Mouse (Mus musculus): Measurements from ENCODE around the gene Pomc.
"Not testable (repeated sequence)": the region's sequence is repeated elsewhere in the genome, so short reads cannot be mapped to it uniquely, and the experiment has no call there.

Pomc gene

DNA sequence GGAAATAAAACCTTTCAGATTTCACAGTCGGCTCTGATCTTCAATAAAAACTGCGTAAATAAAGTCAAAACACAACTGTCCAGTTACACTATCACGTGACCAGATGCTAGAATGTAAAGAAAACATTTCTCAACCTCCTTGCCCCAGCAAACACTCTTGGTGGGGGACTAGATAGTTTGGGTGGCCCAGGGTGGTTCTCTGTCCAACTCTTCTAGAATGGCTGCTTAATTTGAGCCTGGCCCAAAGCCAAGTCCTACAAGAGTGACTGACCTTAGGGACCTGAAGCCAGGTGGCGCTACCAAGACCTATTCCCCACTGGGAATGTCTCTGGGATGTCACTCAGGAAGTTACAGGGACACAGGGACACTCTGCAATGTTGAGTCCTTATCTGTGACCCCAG, 5.8 kb downstream of the Pomc start:
- intact Hi-C loops (cut with DNase I) = no loop called here

DNA sequence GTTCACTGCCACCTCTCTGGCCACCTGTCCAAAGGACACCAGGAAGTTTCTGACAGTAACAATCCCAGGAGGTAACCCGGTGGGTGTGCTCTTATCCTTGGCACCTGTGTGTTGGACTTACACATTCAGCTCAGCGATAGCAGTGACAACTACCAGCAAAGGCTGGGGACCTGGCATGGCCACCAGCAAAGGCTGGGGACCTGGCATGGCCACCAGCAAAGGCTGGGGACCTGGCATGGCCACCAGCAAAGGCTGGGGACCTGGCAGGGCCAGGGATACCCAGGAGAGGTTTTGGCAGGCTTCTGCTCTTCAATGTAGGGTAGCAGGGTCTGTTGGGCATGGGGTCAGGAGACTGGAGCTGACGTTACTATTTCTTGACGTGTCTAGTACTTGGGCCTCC, 12.4 kb downstream of the Pomc start:
- intact Hi-C loops (cut with DNase I) = no loop called here

DNA sequence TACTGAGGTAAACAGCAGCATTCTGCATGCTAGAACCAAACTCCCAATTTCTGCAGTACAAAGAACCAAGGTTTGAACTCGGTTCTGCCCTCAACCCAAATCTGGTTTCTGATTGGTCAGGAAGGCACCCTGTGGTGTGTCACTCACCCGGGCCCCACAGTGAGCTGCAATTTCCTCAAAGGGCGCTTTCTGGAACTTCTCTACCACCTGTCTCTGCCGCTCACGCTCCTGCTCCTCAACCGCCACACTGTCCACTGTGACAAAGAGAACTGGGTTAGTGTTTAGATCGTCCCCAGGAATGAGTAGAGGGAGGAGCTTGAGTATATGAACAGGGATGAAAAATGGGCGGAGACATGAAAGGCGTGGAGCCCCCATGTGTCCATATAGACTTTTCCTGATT, 13.6 kb downstream of the Pomc start:
- intact Hi-C loops (cut with DNase I) = no loop called here

DNA sequence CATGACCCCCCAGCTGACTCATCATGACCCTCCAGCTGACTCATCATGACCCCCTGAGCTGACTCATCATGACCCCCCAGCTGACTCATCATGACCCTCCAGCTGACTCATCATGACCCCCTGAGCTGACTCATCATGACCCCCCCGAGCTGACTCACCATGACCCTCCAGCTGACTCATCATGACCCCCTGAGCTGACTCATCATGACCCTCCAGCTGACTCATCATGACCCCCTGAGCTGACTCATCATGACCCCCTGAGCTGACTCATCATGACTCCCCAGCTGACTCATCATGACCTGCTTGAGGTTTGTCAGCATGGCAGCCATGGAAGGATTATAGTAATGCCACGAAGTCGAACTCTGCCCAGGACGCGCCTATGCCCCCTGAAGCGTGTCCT, 18.4 kb downstream of the Pomc start:
- intact Hi-C loops (cut with DNase I) = not testable (repeated sequence)

DNA sequence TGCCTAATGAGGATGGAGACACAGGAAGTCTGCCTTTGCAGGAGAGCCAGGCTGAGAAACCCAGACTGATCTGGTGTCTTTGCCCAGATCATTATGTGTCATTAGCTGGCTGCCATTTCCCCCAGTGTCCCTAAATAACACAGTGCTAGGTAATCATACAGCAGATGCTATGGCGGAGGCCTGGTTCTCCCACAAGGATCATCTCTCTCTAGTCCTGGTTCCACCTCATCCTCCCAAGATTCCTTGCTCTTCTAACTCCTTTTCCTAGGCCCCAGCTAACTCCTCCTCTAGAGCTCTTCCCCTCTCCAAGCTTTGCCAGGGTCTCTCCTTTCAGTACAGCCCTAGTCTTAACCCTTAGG, 26.2 kb downstream of the Pomc start:
- intact Hi-C loops (cut with DNase I) = loop anchor here (5.0 kb wide), 2 partner anchors 54 to 56 kb away; partner anchors contain the start of gene Efr3b

DNA sequence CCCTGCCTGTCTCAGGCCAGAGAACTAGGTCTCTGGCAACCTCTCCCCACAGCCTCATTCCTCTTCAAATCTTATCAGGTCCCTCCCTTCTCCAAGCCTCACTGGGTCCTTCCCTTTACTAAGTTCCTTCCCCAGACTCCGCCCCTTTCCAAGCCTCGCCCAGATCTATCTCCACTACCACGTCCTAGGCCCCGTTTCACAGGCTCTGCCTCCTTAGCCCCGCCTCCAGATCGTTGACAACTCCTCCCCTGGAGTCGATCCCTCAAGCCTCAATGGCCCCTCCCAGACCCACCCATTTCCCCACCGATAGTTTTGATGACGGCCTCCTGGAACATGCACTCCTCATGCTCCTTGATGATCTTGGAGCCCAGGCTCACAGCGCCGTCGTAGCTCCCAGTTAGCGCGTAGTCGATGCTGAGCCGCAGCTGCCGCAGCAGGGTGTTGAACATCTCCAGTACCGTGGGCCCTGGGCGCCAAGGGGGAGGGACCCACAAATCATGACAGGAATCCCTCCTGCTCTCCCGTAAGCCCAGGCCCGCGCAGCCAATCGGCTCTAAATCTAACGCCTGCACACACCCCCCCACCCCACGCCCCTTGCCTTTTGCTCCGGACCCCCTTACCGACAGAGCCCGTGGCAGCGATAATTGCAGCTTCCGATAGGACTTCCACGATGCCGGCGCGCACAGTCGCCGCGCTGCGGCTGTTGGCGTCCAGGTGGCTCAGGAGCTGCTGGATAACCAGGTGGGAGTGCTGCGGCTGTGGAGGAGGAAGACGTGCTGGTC, 26.8 kb downstream of the Pomc start:
- intact Hi-C loops (cut with DNase I) = loop anchor here (2.0 to 5.0 kb wide), 3 partner anchors 54 to 99 kb away; partner anchors contain the start of gene Efr3b

DNA sequence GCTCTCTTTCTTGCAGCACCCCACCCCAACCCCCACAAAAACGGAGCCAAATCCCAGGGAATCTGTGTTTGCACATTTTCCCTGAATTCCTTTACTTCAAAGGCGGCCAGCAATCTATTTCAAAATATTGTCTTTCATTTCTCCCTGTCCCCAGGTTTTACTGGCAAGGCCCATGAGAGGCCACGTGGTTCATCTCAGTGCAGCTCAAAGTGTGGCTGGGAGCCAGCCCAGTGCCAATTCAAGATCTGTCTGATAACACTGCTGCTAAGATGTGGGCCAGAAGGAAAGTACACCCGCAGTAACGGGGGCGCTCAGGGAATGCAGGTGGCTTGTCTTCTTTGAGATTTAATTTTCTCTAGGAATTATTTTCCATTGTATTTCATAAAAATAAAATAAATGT, 27.5 kb downstream of the Pomc start:
- intact Hi-C loops (cut with DNase I) = loop anchor here (2.0 to 5.0 kb wide), 3 partner anchors 55 to 99 kb away; partner anchors contain the start of gene Efr3b

DNA sequence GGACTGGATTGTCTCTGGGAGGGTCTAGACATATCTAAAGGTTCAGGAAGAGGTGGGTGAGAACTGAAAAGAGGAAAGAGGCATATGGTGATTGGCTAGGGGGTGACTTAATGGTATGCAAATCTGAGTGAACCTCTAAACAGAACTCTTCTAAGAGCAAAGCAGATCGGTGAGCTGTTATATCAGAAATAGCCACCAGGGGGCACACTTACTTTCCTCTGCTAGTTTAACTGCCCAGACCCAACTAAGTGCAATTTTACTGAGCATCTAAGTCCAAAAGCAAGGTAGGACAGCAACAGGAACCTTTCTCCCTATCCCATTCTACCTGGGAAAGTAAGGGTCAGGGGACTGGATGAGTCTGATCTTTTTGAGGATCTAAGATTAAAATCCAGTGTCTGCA, 29.0 kb downstream of the Pomc start:
- intact Hi-C loops (cut with DNase I) = loop anchor here (2.0 to 5.0 kb wide), 3 partner anchors 54 to 97 kb away; partner anchors contain the start of gene Efr3b

DNA sequence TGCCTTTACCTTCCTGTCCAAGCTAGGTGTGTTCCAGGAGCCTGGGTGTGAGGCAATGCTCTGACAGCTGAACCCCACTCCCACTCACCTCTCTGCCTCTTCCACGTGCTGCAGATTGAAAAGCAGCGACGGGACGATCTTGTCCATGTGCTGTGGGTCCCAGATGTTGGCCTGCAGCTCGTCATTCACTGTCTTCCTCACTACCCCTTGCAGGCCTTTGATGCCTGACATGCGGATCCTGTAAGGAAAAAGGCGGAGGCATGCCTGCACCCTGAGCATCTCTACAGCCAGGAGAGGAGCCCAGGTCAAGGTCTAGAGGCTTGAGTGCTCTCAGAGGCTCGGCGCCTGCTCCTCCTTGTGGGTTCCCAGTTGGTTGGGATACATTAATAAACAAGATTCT, 29.7 kb downstream of the Pomc start:
- intact Hi-C loops (cut with DNase I) = loop anchor here (5.0 kb wide), 2 partner anchors 53 to 57 kb away; partner anchors contain the start of gene Efr3b

DNA sequence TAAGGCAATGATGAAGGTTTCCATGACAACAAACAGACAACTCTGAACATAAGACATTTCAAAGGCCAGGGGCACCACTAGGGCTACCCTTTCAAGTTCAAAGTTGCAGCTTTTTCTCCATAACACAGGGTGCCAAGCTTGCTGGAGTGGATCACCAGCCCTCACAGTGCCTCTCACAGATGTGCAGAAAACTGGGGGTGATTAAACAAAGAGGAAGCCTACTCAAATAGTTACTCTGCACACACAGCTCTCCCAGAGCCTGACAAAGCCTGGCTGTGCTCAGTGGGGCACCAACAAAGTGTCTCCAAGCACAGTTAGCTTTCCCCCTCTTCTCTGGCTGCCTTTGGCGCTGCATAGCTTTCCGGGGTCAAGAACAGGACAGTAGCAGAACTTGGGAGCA, 35.2 kb downstream of the Pomc start:
- intact Hi-C loops (cut with DNase I) = no loop called here

DNA sequence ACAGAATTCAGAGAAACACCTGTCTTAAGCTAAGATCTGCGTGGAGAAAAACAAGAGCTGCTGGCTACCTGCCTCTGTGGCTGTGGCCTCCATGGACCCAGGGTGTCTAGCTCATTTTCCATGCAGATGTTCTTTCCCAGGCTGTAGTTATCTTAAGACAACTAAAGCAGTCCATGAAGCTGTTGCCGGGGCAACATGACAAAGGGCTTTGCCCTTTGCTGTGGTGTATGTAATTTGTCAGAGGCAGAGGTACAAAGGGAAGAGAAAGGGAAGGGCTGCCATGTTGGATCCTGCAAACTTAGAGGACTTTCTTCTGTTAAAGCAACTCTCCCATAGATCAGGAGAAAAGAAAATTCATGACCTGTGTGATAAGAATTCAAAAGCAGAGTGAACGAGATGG, 36.3 kb downstream of the Pomc start:
- intact Hi-C loops (cut with DNase I) = no loop called here

DNA sequence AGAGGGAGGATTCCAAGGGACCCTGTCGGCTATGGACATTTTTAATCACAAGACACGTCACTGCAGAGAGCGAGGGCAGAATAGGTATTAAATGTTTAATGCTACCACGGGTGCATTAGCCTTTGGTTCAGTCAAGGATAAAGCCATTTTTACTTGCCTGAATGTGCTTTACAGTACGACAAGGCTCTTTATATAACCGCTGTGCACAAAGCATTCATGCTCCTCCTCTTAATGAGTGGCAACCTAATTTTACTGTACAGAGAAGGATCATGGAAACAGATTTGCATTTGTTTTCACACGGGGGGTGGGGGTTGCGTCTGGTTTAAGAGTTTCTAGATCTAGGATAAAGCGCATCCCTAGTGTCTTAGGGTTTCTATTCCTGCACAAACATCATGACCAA, 42.0 kb downstream of the Pomc start:
- intact Hi-C loops (cut with DNase I) = no loop called here

DNA sequence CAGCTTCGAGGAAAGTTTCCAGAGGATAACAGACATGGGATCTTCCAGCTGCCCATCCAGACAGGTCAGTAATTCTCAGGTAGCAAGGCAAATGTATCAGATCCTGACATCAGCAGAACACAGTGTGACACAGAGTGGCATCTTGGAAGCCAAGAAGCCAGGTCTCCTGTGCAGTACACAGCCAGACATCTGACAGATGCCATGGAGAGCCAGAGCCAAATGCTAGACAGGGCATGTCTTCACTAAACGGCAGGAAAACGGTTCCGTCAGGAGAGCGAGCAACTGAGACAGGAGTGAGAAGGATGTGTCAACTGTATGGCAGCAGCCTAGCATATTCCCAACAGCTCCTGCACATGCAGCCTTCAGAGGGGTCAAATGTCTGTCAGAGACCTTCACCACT, 45.7 kb downstream of the Pomc start:
- intact Hi-C loops (cut with DNase I) = no loop called here

DNA sequence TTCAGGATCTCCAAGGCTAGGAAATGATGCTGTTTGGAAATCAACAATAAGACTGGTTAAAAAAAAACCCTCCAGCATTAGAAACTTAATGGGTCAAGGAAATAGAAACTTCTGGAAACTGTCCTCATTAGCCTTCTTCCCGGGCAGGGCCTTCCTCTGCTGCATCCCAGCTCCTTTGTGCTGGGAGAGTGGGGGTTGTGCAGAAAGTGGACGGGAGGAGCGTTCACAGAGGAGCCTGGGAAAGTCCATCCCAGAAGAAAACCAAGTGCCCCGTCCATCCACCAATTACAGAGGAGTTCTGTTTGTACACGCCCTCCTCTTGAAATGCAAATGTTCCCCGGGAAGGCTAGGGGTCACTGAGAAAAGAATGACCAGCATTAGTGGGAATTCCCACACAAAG, 49.9 kb downstream of the Pomc start:
- intact Hi-C loops (cut with DNase I) = no loop called here

DNA sequence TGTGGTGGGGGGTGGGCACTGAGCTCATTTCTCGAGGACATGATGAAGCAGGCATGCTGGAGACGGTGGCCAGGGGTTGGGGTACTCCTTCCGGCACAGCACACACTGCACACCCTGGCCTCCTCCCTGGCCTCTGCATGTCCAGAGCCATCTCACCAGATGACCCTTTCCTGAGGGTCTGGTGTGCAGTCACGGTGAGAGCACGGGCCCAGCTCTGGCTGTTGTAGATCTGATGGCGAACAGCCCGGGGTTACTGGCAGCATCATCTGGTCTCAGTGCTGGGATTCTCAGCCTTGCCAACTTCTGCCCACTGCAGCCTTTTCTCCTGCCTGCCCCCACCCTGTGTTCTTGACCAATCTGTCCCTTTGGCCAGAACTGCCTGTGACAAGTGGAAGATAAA, 51.3 kb downstream of the Pomc start:
- intact Hi-C loops (cut with DNase I) = no loop called here

DNA sequence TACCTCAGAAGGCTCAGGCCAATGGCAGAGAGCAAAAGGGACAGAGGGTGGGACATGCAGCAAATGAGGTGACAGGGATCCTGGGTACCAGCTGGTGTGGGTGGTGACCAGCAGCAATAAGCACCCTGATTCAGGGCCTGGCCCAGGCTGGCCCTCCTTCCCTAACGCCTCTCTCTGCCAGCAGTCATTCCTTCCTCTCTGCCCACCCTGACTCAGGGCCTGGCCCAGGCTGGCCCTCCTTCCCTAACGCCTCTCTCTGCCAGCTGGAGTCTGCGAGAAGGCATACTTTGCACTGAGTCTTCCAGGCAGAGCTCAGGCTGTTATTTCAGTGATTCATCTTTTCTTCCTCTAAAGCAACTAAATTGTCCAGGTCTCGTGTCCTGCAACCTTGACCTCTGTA, 52.4 kb downstream of the Pomc start:
- intact Hi-C loops (cut with DNase I) = no loop called here

DNA sequence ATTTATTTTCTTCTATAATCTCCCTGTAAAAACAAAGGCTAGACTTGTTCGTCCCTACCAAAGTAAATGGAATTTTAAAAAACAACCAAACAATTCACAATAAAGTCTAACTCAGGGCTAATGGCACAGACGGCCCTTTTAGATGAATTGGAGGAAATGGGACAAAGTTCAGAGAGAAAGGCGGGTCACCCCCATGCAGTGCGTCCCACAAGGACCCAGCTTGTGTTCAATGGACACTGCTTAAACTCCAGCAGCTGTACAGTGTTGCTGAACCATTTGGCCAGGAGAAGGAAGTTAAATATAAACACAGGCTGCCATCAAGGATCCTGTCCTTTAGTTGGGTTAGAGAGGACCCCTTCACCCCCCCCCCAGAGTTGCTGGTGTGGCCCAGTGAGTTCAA, 53.0 kb downstream of the Pomc start:
- intact Hi-C loops (cut with DNase I) = no loop called here

DNA sequence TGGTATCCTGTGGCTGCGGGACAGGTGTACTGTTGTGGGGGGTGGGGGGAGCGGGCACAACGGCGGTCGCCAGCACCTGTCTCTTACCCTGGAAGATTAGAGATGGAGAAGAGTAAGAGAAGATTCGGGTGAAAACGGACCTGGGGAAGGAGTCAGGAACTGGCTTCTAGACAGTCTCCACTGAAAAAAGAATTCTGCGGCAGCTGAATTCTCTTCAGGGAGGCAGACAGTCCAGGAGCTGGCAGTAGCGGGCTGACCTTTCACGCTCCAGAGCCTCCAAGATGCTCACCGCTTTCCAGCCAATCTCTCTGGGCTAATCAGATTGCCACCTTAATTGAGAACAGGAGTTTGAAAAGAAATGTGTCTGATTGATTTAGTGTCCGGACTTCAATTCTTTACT, 54.0 kb downstream of the Pomc start:
- intact Hi-C loops (cut with DNase I) = no loop called here

Data from adrenal gland (tissue).